Mouse (Mus musculus) liver, adult 2 months (tissue): ENCODE data around the gene Fam163b. TPM values are rescaled to one million over a fixed set of nuclear protein-coding genes. Genes with fewer than 3 reads are reported as not detected.

ENCODE experiments used
- DNase-seq: peaks from one replicate; pipeline ENCODE4 v3.0.0-alpha.2; 2011; ENCODE audit warnings: low read depth, low spot score; ENCODE audit errors: extremely low read depth
- H3K27ac ChIP-seq: fragments of 200-500 bp; replicated peaks from 2 replicates; pipeline ENCODE4 v1.5.1; 2012; ENCODE audit warnings: low read depth, mild to moderate bottlenecking, control low read depth, inconsistent platforms, low read length; ENCODE audit not compliant: insufficient read depth
- H3K27me3 ChIP-seq: fragments of 200-500 bp; 2 replicates; pipeline ENCODE4 v1.6.1; 2012; ENCODE audit warnings: mild to moderate bottlenecking, moderate library complexity, low read length, inconsistent platforms; ENCODE audit not compliant: control insufficient read depth, insufficient read depth
- H3K36me3 ChIP-seq: fragments of 200-500 bp; 2 replicates; pipeline ENCODE4 v1.6.1; 2012; ENCODE audit warnings: low read length, inconsistent platforms; ENCODE audit not compliant: control insufficient read depth, insufficient read depth
- H3K4me1 ChIP-seq: fragments of 200-500 bp; 2 replicates; pipeline ENCODE4 v1.6.1; 2011; ENCODE audit warnings: low read length; ENCODE audit not compliant: control insufficient read depth, insufficient read depth
- H3K4me3 ChIP-seq: fragments of 200-500 bp; 2 replicates; pipeline ENCODE4 v1.5.1; 2011; ENCODE audit warnings: low read depth, mild to moderate bottlenecking, control low read depth, low read length, moderate library complexity; ENCODE audit not compliant: insufficient read depth
- H3K79me2 ChIP-seq: fragments of 200-500 bp; 2 replicates; pipeline ENCODE4 v1.6.1; 2012; ENCODE audit warnings: inconsistent platforms, mild to moderate bottlenecking, low read length, moderate library complexity; ENCODE audit not compliant: control insufficient read depth, insufficient read depth
- H3K9ac ChIP-seq: fragments of 200-500 bp; 2 replicates; pipeline ENCODE4 v1.6.1; 2012; ENCODE audit warnings: low read depth, mild to moderate bottlenecking, control low read depth, inconsistent platforms, low read length
- CTCF ChIP-seq: fragments of 200-500 bp; IDR thresholded peaks from 2 replicates; pipeline ENCODE4 v1.5.1; 2011; ENCODE audit warnings: low read depth, low read length, control low read depth
- POLR2A ChIP-seq: fragments of 200-500 bp; IDR thresholded peaks from 2 replicates; pipeline ENCODE4 v1.6.1; 2011; ENCODE audit warnings: low read length, control low read depth; ENCODE audit not compliant: insufficient read depth; ENCODE audit errors: extremely low read depth
- WGBS: fragments of 180-500 bp; shearing (Covaris S2); methylation state at CpG from one replicate; pipeline ENCODE4 v1.1.7; 2018; 5-methylcytosine and 5-hydroxymethylcytosine counted together
- polyA plus RNA-seq: library from polyadenylated mRNA; depleted of rRNA; stranded (reverse); fragments of >200 nt; gene quantifications from 2 replicates; pipeline ENCODE4 v1.2.3, GENCODE M21; 2012; rRNA removed
- total RNA-seq: library from RNA; depleted of rRNA; stranded (reverse); fragments of >200 nt; gene quantifications from 2 replicates; pipeline ENCODE4 v1.2.3, GENCODE M21; 2014; rRNA removed

The Fam163b gene
- total and polyA plus RNA-seq, 2 experiments: not detected

DNA sequence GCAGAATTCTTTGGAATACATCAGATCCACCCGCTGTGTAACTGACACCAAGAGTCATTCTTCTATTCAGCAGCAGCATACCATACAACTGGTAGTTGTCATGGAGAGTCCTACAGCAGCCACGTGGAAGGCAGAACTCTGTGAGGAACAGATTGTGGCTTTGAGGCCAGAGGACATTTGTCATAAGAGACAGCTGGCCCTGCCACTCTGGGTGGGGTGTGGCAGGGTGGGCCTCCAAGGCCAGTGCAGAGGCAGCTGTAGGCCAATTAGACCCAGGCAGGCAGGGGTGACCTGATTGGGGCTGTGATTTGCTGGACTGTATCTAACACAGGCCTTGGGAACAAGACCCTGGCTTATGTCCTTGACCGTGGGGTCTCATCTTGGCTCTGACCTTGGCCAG, 72.6 kb downstream of the Fam163b start:
- Histone ChIP-seq H3K9ac (no peak overlapping the region), H3K4me1 (no peaks in the 10 kb centered on the region), H3K27me3 (no peaks in the 10 kb centered on the region), H3K79me2 (no peaks in the 10 kb centered on the region), H3K27ac (no peak overlapping the region), H3K36me3 (no peaks in the 10 kb centered on the region), H3K4me3 (no peak overlapping the region)
- 76% methylated on average over 3 of the region's 3 CpGs for WGBS
- no peak for DNase-seq
- TF ChIP-seq CTCF: no peak
- no peak for TF ChIP-seq POLR2A

DNA sequence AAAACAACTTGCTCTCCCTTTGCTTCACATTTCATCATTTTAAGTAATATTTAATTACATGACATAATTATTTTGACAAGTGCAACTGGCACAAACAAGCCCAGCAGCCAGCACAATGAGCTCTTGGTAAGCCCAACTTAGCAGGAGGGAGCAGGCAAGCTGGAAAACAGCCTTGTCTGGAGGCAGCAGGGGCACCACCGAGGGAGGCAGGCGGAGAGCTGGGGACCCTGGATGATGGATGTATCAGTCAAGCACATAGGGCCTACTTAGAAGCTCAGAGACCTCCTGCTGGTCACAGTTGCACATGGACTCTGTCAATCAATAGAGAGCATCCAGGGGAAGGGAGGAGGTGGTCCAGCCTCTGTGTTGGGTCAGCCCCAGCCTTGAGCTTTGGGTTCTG, 74.3 kb downstream of the Fam163b start:
- no peak overlapping the region for H3K9ac ChIP-seq
- H3K79me2 ChIP-seq: no peaks in the 10 kb centered on the region
- no peak overlapping the region for H3K27ac ChIP-seq
- no peaks in the 10 kb centered on the region for H3K4me1 ChIP-seq
- 86% methylated on average over 2 of the region's 2 CpGs for WGBS
- TF ChIP-seq CTCF (no peak), POLR2A (no peak)
- H3K27me3 ChIP-seq: no peaks in the 10 kb centered on the region
- H3K4me3 ChIP-seq: no peak overlapping the region
- H3K36me3 ChIP-seq: no peaks in the 10 kb centered on the region
- DNase-seq: no peak

DNA sequence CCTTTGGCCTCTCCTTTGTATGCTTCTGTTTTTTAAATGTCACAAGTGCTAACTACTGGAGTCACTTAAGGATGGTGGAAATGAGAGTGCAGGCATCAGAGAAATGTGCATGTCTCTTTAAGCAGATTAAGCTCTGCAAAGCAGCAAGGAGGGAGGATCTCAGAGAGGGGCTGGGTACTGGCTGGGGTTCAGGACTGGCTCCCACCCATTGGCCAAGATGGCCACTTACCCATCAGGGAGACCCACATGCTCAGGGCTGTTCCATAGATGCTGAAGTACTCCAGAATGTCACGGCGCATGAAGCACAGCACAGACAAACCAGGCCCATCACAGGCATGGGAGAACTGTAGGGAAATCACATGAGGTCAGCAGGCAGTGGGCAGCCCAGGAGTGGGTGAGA, 75.2 kb downstream of the Fam163b start:
- H3K9ac ChIP-seq: no peak overlapping the region
- WGBS: 95% methylated on average over 2 of the region's 2 CpGs

More for the DNA sequence above, 75.2 kb downstream of the Fam163b start:
- no peak for DNase-seq
- Histone ChIP-seq H3K4me1 (no peaks in the 10 kb centered on the region), H3K79me2 (no peaks in the 10 kb centered on the region), H3K4me3 (no peak overlapping the region), H3K27ac (no peak overlapping the region), H3K36me3 (no peaks in the 10 kb centered on the region), H3K27me3 (no peaks in the 10 kb centered on the region)
- no peak for TF ChIP-seq CTCF
- no peak for TF ChIP-seq POLR2A

Other genes with a start within 250 kb of the Fam163b start
- 6.2 and 7.8 TPM in 2 replicates for gene Surf6, start 239.6 kb downstream of the Fam163b start, total RNA-seq
- 6.1 and 6.2 TPM in 2 replicates for gene Surf6, start 239.6 kb downstream of the Fam163b start, polyA plus RNA-seq
- 12.9 and 16.8 TPM in 2 replicates for gene Med22, start 231.8 kb downstream of the Fam163b start, total RNA-seq
- 25.5 and 26.4 TPM in 2 replicates for gene Med22, start 231.8 kb downstream of the Fam163b start, polyA plus RNA-seq
- 721 and 835 TPM in 2 replicates for gene Rpl7a, start 231.7 kb downstream of the Fam163b start, total RNA-seq
- 398 and 434 TPM in 2 replicates for gene Rpl7a, start 231.7 kb downstream of the Fam163b start, polyA plus RNA-seq
- 10.0 and 10.3 TPM in 2 replicates for gene Surf2, start 226.1 kb downstream of the Fam163b start, total RNA-seq
- 11.6 and 14.5 TPM in 2 replicates for gene Surf2, start 226.1 kb downstream of the Fam163b start, polyA plus RNA-seq
- 55.5 and 60.5 TPM in 2 replicates for gene Surf1, start 226.0 kb downstream of the Fam163b start, total RNA-seq
- gene Surf1, start 226.0 kb downstream of the Fam163b start, polyA plus RNA-seq: 51.7 and 57.2 TPM in 2 replicates
- gene Surf4, start 208.6 kb downstream of the Fam163b start, total RNA-seq: 135 and 193 TPM in 2 replicates
- gene Surf4, start 208.6 kb downstream of the Fam163b start, polyA plus RNA-seq: 318 and 322 TPM in 2 replicates
- 0.09 TPM in 1 of 2 replicates, not detected in the other for gene Stkld1, start 208.4 kb downstream of the Fam163b start, total RNA-seq
- gene Stkld1, start 208.4 kb downstream of the Fam163b start, polyA plus RNA-seq: 0.06 and 0.11 TPM in 2 replicates
- 15.2 TPM in 2 replicates for gene Rexo4, start 178.1 kb downstream of the Fam163b start, total RNA-seq
- 8.3 and 11.8 TPM in 2 replicates for gene Rexo4, start 178.1 kb downstream of the Fam163b start, polyA plus RNA-seq
- gene Adamts13, start 169.1 kb downstream of the Fam163b start, total RNA-seq: 5.6 and 8.3 TPM in 2 replicates
- gene Adamts13, start 169.1 kb downstream of the Fam163b start, polyA plus RNA-seq: 5.8 and 11.2 TPM in 2 replicates
- gene Cacfd1, start 132.6 kb downstream of the Fam163b start, total RNA-seq: 17.7 and 21.5 TPM in 2 replicates
- gene Cacfd1, start 132.6 kb downstream of the Fam163b start, polyA plus RNA-seq: 48.1 and 58.0 TPM in 2 replicates
- gene Slc2a6, start 114.5 kb downstream of the Fam163b start, total RNA-seq: 0.34 and 0.46 TPM in 2 replicates
- 0.39 and 0.50 TPM in 2 replicates for gene Slc2a6, start 114.5 kb downstream of the Fam163b start, polyA plus RNA-seq
- gene Mymk, start 70.3 kb downstream of the Fam163b start, total RNA-seq: not detected in 2 replicates
- not detected in 2 replicates for gene Mymk, start 70.3 kb downstream of the Fam163b start, polyA plus RNA-seq
- gene Adamtsl2, start 63.1 kb downstream of the Fam163b start, total RNA-seq: 3.5 and 4.4 TPM in 2 replicates
- 4.4 and 6.7 TPM in 2 replicates for gene Adamtsl2, start 63.1 kb downstream of the Fam163b start, polyA plus RNA-seq
- gene Dbh, start 22.7 kb upstream of the Fam163b start, total RNA-seq: under 0.01 and 0.20 TPM in 2 replicates
- not detected in 2 replicates for gene Dbh, start 22.7 kb upstream of the Fam163b start, polyA plus RNA-seq
- gene Sardh, start 105.8 kb upstream of the Fam163b start, total RNA-seq: 382 and 424 TPM in 2 replicates
- 768 and 871 TPM in 2 replicates for gene Sardh, start 105.8 kb upstream of the Fam163b start, polyA plus RNA-seq